Mouse (Mus musculus) forebrain, embryonic 12.5 days (tissue): ENCODE results near the gene Cby3. TPM values are rescaled to one million over a fixed set of nuclear protein-coding genes. Genes with fewer than 3 reads are reported as not detected.
"Not testable (repeated sequence)": the region's sequence is repeated elsewhere in the genome, so short reads cannot be mapped to it uniquely, and the experiment has no call there.

Experiments used
- ATAC-seq: fragments of 200-750 bp; cut with Nextera tagmentation; 2 replicates; pipeline ENCODE4 v1.8.0; 2017; ENCODE audit warnings: moderate TSS enrichment; ENCODE audit not compliant: low FRiP score
- H3K27ac ChIP-seq: fragments of 300-500 bp; sonication (generic); 2 replicates; pipeline ENCODE4 v1.5.1; 2016; ENCODE audit warnings: mild to moderate bottlenecking
- H3K27me3 ChIP-seq: fragments of 300-500 bp; sonication (generic); 2 replicates; pipeline ENCODE4 v1.6.1; 2016; ENCODE audit warnings: mild to moderate bottlenecking
- H3K36me3 ChIP-seq: fragments of 300-500 bp; sonication (generic); replicated peaks from 2 replicates; pipeline ENCODE4 v1.6.1; 2016; ENCODE audit warnings: mild to moderate bottlenecking
- H3K4me1 ChIP-seq: fragments of 300-500 bp; sonication (generic); 2 replicates; pipeline ENCODE4 v1.6.1; 2016
- H3K4me2 ChIP-seq: fragments of 300-500 bp; sonication (generic); 2 replicates; pipeline ENCODE4 v1.6.1; 2016; ENCODE audit warnings: mild to moderate bottlenecking, moderate library complexity
- H3K4me3 ChIP-seq: fragments of 300-500 bp; sonication (generic); replicated peaks from 2 replicates; pipeline ENCODE4 v1.5.1; 2016; ENCODE audit warnings: mild to moderate bottlenecking
- H3K9ac ChIP-seq: fragments of 300-500 bp; sonication (generic); 2 replicates; pipeline ENCODE4 v1.6.1; 2016; ENCODE audit warnings: mild to moderate bottlenecking
- H3K9me3 ChIP-seq: fragments of 300-500 bp; sonication (generic); 2 replicates; pipeline ENCODE4 v1.6.1; 2016
- WGBS: fragments of 180-500 bp; shearing (Covaris S2); methylation state at CpG from one replicate; pipeline ENCODE4 v1.1.7; 2016; 5-methylcytosine and 5-hydroxymethylcytosine counted together
- polyA plus RNA-seq: library from polyadenylated mRNA; unstranded; fragments of >200 nt; fragmentation: Nextera tagmentation; extraction: Ambion mirVana; gene quantifications from 2 replicates; pipeline ENCODE4 v1.2.1, GENCODE M21; 2016

Cby3 gene
- polyA plus RNA-seq, result not detected in 2 replicates

GRCm38 (mm10) chr11:50354162-50354561 is at the start of gene Cby3:
Gene Cby3, plus strand, starts transcription at chr11:50354462.
- peaks cover 4% of the 10 kb centered on the region; the same call in 1 of the 2 replicates for H3K4me1 ChIP-seq
- H3K9ac ChIP-seq, result no peak within 1 kb of the TSS
- no peak within 1 kb of the TSS for H3K4me2 ChIP-seq
- H3K9me3 ChIP-seq, result no peaks in the 10 kb centered on the region
- H3K27me3 ChIP-seq, result peaks cover 17% of the 10 kb centered on the region
- no peak within 1 kb of the TSS for H3K4me3 ChIP-seq
- no peak within 1 kb of the TSS for H3K27ac ChIP-seq
- ATAC-seq, result no peak
- no peaks in the 10 kb centered on the region for H3K36me3 ChIP-seq

GRCm38 (mm10) chr11:50312803-50313202 is 41.5 kb upstream of the Cby3 start:
- Histone ChIP-seq H3K27me3 (no peaks in the 10 kb centered on the region), H3K27ac (no peak overlapping the region), H3K9me3 (no peaks in the 10 kb centered on the region), H3K4me1 (no peaks in the 10 kb centered on the region), H3K4me3 (no peak overlapping the region), H3K36me3 (peaks cover 32% of the 10 kb centered on the region), H3K9ac (no peak overlapping the region), H3K4me2 (no peak overlapping the region)
- ATAC-seq, result no peak
- WGBS, result 92% methylated on average over 2 of the region's 2 CpGs

- H3K4me2 ChIP-seq, H3K27ac ChIP-seq, H3K9me3 ChIP-seq, H3K9ac ChIP-seq, H3K4me3 ChIP-seq, H3K27me3 ChIP-seq, ATAC-seq, H3K36me3 ChIP-seq: not testable (repeated sequence)
- H3K4me1 ChIP-seq, result peaks cover 19% of the 10 kb centered on the region
- 89% methylated on average over 4 of the region's 4 CpGs for WGBS
Observed at GRCm38 (mm10) chr11:50319343-50319742, 34.9 kb upstream of the Cby3 start.

GRCm38 (mm10) chr11:50321239-50321638 is 33.0 kb upstream of the Cby3 start:
- 97% methylated on average over 6 of the region's 6 CpGs for WGBS
- Histone ChIP-seq H3K4me1 (peaks cover 24% of the 10 kb centered on the region), H3K9me3 (no peaks in the 10 kb centered on the region), H3K4me3 (no peak overlapping the region), H3K4me2 (no peak overlapping the region), H3K27ac (no peak overlapping the region), H3K27me3 (no peaks in the 10 kb centered on the region), H3K36me3 (peaks cover 6% of the 10 kb centered on the region; the same call in 1 of the 2 replicates), H3K9ac (no peak overlapping the region)
- ATAC-seq, result no peak

- no peak overlapping the region for H3K4me3 ChIP-seq
- H3K4me2 ChIP-seq, result no peak overlapping the region
Observed at GRCm38 (mm10) chr11:50322345-50322744, 31.9 kb upstream of the Cby3 start.

GRCm38 (mm10) chr11:50323843-50324242 is 30.4 kb upstream of the Cby3 start:
- no peak overlapping the region for H3K27ac ChIP-seq
- ATAC-seq, result no peak
- H3K4me1 ChIP-seq, result peaks cover 28% of the 10 kb centered on the region
- H3K36me3 ChIP-seq, result peaks cover 12% of the 10 kb centered on the region; the same call in 1 of the 2 replicates
- 38% methylated on average over 1 of the region's 1 CpGs for WGBS
- peak overlapping the region; percentile 87 for H3K4me3 ChIP-seq
- peak overlapping the region; percentile 88 for H3K4me2 ChIP-seq
- H3K9ac ChIP-seq, result peak overlapping the region; percentile 91
- H3K27me3 ChIP-seq, result no peaks in the 10 kb centered on the region
- H3K9me3 ChIP-seq, result no peaks in the 10 kb centered on the region

More at GRCm38 (mm10) chr11:50322345-50322744, 31.9 kb upstream of the Cby3 start:
- no peak overlapping the region for H3K27ac ChIP-seq
- no peak for ATAC-seq
- no peak overlapping the region for H3K9ac ChIP-seq
- no peaks in the 10 kb centered on the region for H3K27me3 ChIP-seq
- H3K9me3 ChIP-seq, result no peaks in the 10 kb centered on the region
- peaks cover 28% of the 10 kb centered on the region for H3K4me1 ChIP-seq
- peaks cover 6% of the 10 kb centered on the region; the same call in 1 of the 2 replicates for H3K36me3 ChIP-seq

- 2% methylated on average over 34 of the region's 34 CpGs for WGBS
- peak overlapping the region; percentile 87 for H3K4me3 ChIP-seq
- no peak; the same call in 1 of the 2 replicates for ATAC-seq
Observed at GRCm38 (mm10) chr11:50324751-50325471, 29.4 kb upstream of the Cby3 start.

GRCm38 (mm10) chr11:50325496-50326301 is 28.6 kb upstream of the Cby3 start, which contains the start of gene Canx:
Gene Canx, minus strand, starts transcription at chr11:50325673.
- under 1% methylated on average over 64 of the region's 64 CpGs for WGBS
- H3K27ac ChIP-seq, result peak within 1 kb of the TSS; percentile 90
- peak within 1 kb of the TSS; percentile 91 for H3K9ac ChIP-seq
- peaks cover 28% of the 10 kb centered on the region for H3K4me1 ChIP-seq
- H3K9me3 ChIP-seq, result no peaks in the 10 kb centered on the region
- ATAC-seq, result peak; percentile 99
- no peaks in the 10 kb centered on the region for H3K27me3 ChIP-seq
- peak within 1 kb of the TSS; percentile 88 for H3K4me2 ChIP-seq
- H3K4me3 ChIP-seq, result peak within 1 kb of the TSS; percentile 87
- H3K36me3 ChIP-seq, result 0 out of 2 replicates have a peak, but pooled peaks cover 6% of the 10 kb centered on the region

More at GRCm38 (mm10) chr11:50324751-50325471, 29.4 kb upstream of the Cby3 start:
- peak overlapping the region; percentile 86 for H3K27ac ChIP-seq
- H3K4me1 ChIP-seq, result peaks cover 28% of the 10 kb centered on the region
- H3K9me3 ChIP-seq, result no peaks in the 10 kb centered on the region
- no peaks in the 10 kb centered on the region for H3K27me3 ChIP-seq
- peak overlapping the region; percentile 91 for H3K9ac ChIP-seq
- H3K4me2 ChIP-seq, result peak overlapping the region; percentile 88
- H3K36me3 ChIP-seq, result 0 out of 2 replicates have a peak, but pooled peaks cover 7% of the 10 kb centered on the region

GRCm38 (mm10) chr11:50326302-50326966 is 27.8 kb upstream of the Cby3 start:
- Histone ChIP-seq H3K4me1 (peaks cover 28% of the 10 kb centered on the region), H3K9me3 (no peaks in the 10 kb centered on the region), H3K36me3 (0 out of 2 replicates have a peak, but pooled peaks cover 6% of the 10 kb centered on the region), H3K27ac (peak overlapping the region; percentile 90), H3K4me2 (peak overlapping the region; percentile 88), H3K4me3 (peak overlapping the region; percentile 87), H3K27me3 (no peaks in the 10 kb centered on the region), H3K9ac (peak overlapping the region; percentile 80)
- WGBS, result 6% methylated on average over 7 of the region's 7 CpGs
- no peak for ATAC-seq

GRCm38 (mm10) chr11:50328075-50328625 is 26.1 kb upstream of the Cby3 start:
- Histone ChIP-seq H3K27me3 (no peaks in the 10 kb centered on the region), H3K4me3 (no peak overlapping the region), H3K9me3 (no peaks in the 10 kb centered on the region), H3K4me1 (peaks cover 22% of the 10 kb centered on the region), H3K27ac (no peak overlapping the region), H3K9ac (no peak overlapping the region), H3K4me2 (no peak overlapping the region), H3K36me3 (0 out of 2 replicates have a peak, but pooled peaks cover 6% of the 10 kb centered on the region)
- WGBS, result 95% methylated on average over 3 of the region's 3 CpGs
- no peak for ATAC-seq

GRCm38 (mm10) chr11:50329378-50329777 is 24.9 kb upstream of the Cby3 start:
- Histone ChIP-seq H3K4me3 (no peak overlapping the region), H3K27me3 (no peaks in the 10 kb centered on the region), H3K4me1 (peaks cover 9% of the 10 kb centered on the region), H3K9me3 (no peaks in the 10 kb centered on the region), H3K4me2 (no peak overlapping the region), H3K27ac (no peak overlapping the region), H3K36me3 (0 out of 2 replicates have a peak, but pooled peaks cover 6% of the 10 kb centered on the region), H3K9ac (no peak overlapping the region)
- 93% methylated on average over 1 of the region's 1 CpGs for WGBS
- ATAC-seq, result no peak
